In genomic region chr1:66244910-66245309, GRCm38 (mm10) we compare ENCODE assay signal across 17 mouse cellular contexts.
A peak's percentile ranks its signal among the peaks of the same experiment; 100 is the strongest.
DNase-seq lines count a peak whose midpoint lies in the region; ATAC-seq and TF ChIP-seq lines count a peak whose summit lies in the region.
"Had no signal": no experiment of that assay in that cellular context is flagged by ENCODE, and none has a peak within 500 bp of the region (broad histone marks: within the 10 kb centered on the region; RNA-seq: fewer than 3 reads in every experiment).

No protein-coding gene starts in this region.

- H3K27me3 ChIP-seq in embryonic facial prominence, embryonic 11.5 days (ENCODE audit: control insufficient read depth, insufficient read depth, low read length), result no peaks in the 10 kb centered on the region
- no peaks in the 10 kb centered on the region for H3K27me3 ChIP-seq in heart, embryonic 10.5 days (ENCODE audit: insufficient read depth, poor library complexity, severe bottlenecking)
- no peaks in the 10 kb centered on the region for H3K27me3 ChIP-seq in kidney, adult 2 months (replicated peaks; ENCODE audit: control insufficient read depth, insufficient read depth, low read length)
- H3K27me3 ChIP-seq: liver, embryonic 12.5 days; neural tube, embryonic 13.5 days had no signal

- TF ChIP-seq CTCF in kidney, adult 2 months (conservative IDR thresholded peaks at IDR 0.05; ENCODE audit: insufficient read depth, insufficient read length, low read depth, low read length), result no peak

- H3K9me3 ChIP-seq in embryonic facial prominence, embryonic 11.5 days (replicated peaks; ENCODE audit: control insufficient read depth, low read length), result no peaks in the 10 kb centered on the region
- no peaks in the 10 kb centered on the region for H3K9me3 ChIP-seq in heart, embryonic 10.5 days
- H3K9me3 ChIP-seq: liver, embryonic 12.5 days; neural tube, embryonic 13.5 days had no signal

- no peak overlapping the region for H3K9ac ChIP-seq in embryonic facial prominence, embryonic 11.5 days (replicated peaks; ENCODE audit: low read length)
- H3K9ac ChIP-seq: forebrain, postnatal 0 days; liver, embryonic 12.5 days; neural tube, embryonic 13.5 days had no signal

- no peak overlapping the region for H3K4me2 ChIP-seq in embryonic facial prominence, embryonic 11.5 days (ENCODE audit: low read depth, low read length)
- H3K4me2 ChIP-seq: liver, embryonic 12.5 days; neural tube, embryonic 13.5 days had no signal

- DNase-seq in adrenal gland, postnatal 36 days, result peak; percentile 1 to 2
- DNase-seq in adrenal gland, postnatal 25 days, result no peak
- peak; percentile 3 for DNase-seq in 416B (ENCODE audit: low read depth)
- peak; percentile 54 for DNase-seq in embryonic facial prominence, embryonic 11.5 days (ENCODE audit: low spot score)
- peak; percentile 38 for DNase-seq in mesoderm, embryonic 11.5 days (ENCODE audit: low read depth, low spot score)
- no peak for DNase-seq in cerebellum, adult 18-20 months
- DNase-seq in heart, embryonic 10.5 days (ENCODE audit: low spot score), result no peak
- no peak for DNase-seq in kidney, adult 2 months
- DNase-seq: cerebellum, adult 11 months; forebrain, postnatal 0 days; gastrocnemius, postnatal 14 days; kidney, adult 8-10 months; left cerebral cortex, postnatal 4 days; thymus, postnatal 36 days had no signal

- H3K27ac ChIP-seq in embryonic facial prominence, embryonic 11.5 days (replicated peaks; ENCODE audit: low read depth, low read length), result no peak overlapping the region
- no peak overlapping the region for H3K27ac ChIP-seq in heart, embryonic 10.5 days
- no peak overlapping the region for H3K27ac ChIP-seq in kidney, adult 2 months (ENCODE audit: insufficient read depth, low read depth, low read length)
- H3K27ac ChIP-seq: liver, embryonic 12.5 days; neural tube, embryonic 13.5 days had no signal

- no peak overlapping the region for H3K4me3 ChIP-seq in embryonic facial prominence, embryonic 11.5 days (ENCODE audit: low read depth, low read length)
- no peak overlapping the region for H3K4me3 ChIP-seq in heart, embryonic 10.5 days
- no peak overlapping the region for H3K4me3 ChIP-seq in kidney, adult 2 months (ENCODE audit: insufficient read depth, low read depth, low read length)
- H3K4me3 ChIP-seq: liver, embryonic 12.5 days; neural tube, embryonic 13.5 days had no signal

- TF ChIP-seq POLR2A in kidney, adult 2 months (IDR thresholded peaks at IDR 0.05; ENCODE audit: low read depth, low read length), result no peak

- ATAC-seq in embryonic facial prominence, embryonic 11.5 days (replicated peaks; ENCODE audit: insufficient number of reproducible peaks, low FRiP score, low TSS enrichment, low read depth), result peak; percentile 59; the same call in 1 of the 2 replicates
- ATAC-seq: forebrain, postnatal 0 days; hindbrain, embryonic 16.5 days; liver, embryonic 12.5 days had no signal

- no peaks in the 10 kb centered on the region for H3K36me3 ChIP-seq in embryonic facial prominence, embryonic 11.5 days (replicated peaks; ENCODE audit: control insufficient read depth, insufficient read depth, low read depth, low read length)
- H3K36me3 ChIP-seq in heart, embryonic 10.5 days, result no peaks in the 10 kb centered on the region
- H3K36me3 ChIP-seq in kidney, adult 2 months (ENCODE audit: control insufficient read depth, insufficient read depth, low read length), result no peaks in the 10 kb centered on the region
- H3K36me3 ChIP-seq: liver, embryonic 12.5 days; neural tube, embryonic 13.5 days had no signal

- 40% methylated on average over 1 of the region's 1 CpGs for WGBS in embryonic facial prominence, embryonic 11.5 days
- WGBS in heart, embryonic 10.5 days, result 79% methylated on average over 1 of the region's 1 CpGs
- WGBS in kidney, adult 2 months, result 53% methylated on average over 1 of the region's 1 CpGs

- H3K4me1 ChIP-seq in embryonic facial prominence, embryonic 11.5 days (ENCODE audit: control insufficient read depth, insufficient read depth, low read length), result no peaks in the 10 kb centered on the region
- H3K4me1 ChIP-seq in heart, embryonic 10.5 days, result no peaks in the 10 kb centered on the region
- no peaks in the 10 kb centered on the region for H3K4me1 ChIP-seq in kidney, adult 2 months (ENCODE audit: control insufficient read depth, insufficient read depth, low read length)
- H3K4me1 ChIP-seq: liver, embryonic 12.5 days had no signal

Comparison
In these comparisons a context has a peak if more than half of its experiments do, and no peak if none do; other contexts are left out.
1. DNase-seq: peak in adrenal gland, postnatal 36 days (2 of 2), 416B (single experiment), embryonic facial prominence, embryonic 11.5 days (single experiment) and mesoderm, embryonic 11.5 days (single experiment); none in adrenal gland, postnatal 25 days (single experiment), cerebellum, adult 18-20 months (0 of 2), heart, embryonic 10.5 days (single experiment) and kidney, adult 2 months (single experiment).